Mouse (Mus musculus) gastrocnemius, postnatal 10 days (tissue): ENCODE measurements around the gene Dtymk. TPM values are rescaled to one million over a fixed set of nuclear protein-coding genes. Genes with fewer than 3 reads are reported as not detected.
"Not testable (repeated sequence)": the region's sequence is repeated elsewhere in the genome, so short reads cannot be mapped to it uniquely, and the experiment has no call there.

Experiments used
- DNase-seq: peaks from one replicate; pipeline ENCODE4 v3.0.0; 2021; ENCODE audit warnings: mixed read lengths
- long read RNA-seq, 2 experiments: library from polyadenylated mRNA; stranded (forward); transcript quantifications; one replicate each; pipeline ENCODE4 v2.0.0; 2021
- total RNA-seq, 2 experiments: library from RNA; stranded (reverse); gene quantifications; 2 replicates each; pipeline ENCODE4 v1.2.3; 2021

Gene Dtymk
- 10 to 100 TPM; 33.4 to 40.5 TPM for total RNA-seq
- long read RNA-seq, experiment 1, transcript Dtymk-202 (2 exons, 1,055 nt), result minor isoform, 11 of 36 reads
- long read RNA-seq, experiment 1, transcript Dtymk-201 (5 exons, 1,003 nt), result major isoform, 15 of 36 reads
- long read RNA-seq, experiment 1, partial matches to known transcripts, result 3 of 36 reads
- long read RNA-seq, experiment 1, other reads (novel, unspliced or antisense), result 7 of 36 reads
- long read RNA-seq, experiment 2, transcript Dtymk-201 (5 exons, 1,003 nt), result major isoform, 11 of 23 reads
- long read RNA-seq, experiment 2, partial matches to known transcripts, result 4 of 23 reads
- long read RNA-seq, experiment 2, other reads (novel, unspliced or antisense), result 5 of 23 reads

DNA sequence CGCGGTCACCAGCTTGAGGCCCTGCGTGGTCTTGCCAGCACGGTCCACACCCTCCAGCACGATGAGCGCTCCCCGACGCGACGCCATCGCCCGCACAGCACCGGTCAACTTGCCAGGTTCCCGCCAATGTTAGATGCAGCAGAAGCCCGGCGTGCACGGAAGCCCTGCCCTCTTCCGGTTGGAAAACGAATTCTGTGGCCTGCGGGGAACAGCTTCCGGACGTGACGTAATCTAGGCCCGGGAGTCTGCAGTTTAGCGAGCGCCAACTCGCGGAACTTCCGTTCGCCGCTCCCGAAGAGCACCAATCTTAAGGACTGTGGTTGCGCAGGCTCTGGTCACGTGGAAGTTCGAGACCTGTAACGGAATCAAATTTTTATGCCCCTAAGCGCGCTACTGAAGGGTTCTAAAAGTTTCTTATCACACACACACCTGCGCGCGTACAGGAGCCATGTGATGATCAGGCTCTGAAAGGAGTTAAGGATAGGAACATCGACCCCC lies at the start of gene Dtymk:
Gene Dtymk (minus strand): TSS at position 194 of the 498 bp plus-strand sequence.
- DNase-seq, result peak; percentile 86

DNA sequence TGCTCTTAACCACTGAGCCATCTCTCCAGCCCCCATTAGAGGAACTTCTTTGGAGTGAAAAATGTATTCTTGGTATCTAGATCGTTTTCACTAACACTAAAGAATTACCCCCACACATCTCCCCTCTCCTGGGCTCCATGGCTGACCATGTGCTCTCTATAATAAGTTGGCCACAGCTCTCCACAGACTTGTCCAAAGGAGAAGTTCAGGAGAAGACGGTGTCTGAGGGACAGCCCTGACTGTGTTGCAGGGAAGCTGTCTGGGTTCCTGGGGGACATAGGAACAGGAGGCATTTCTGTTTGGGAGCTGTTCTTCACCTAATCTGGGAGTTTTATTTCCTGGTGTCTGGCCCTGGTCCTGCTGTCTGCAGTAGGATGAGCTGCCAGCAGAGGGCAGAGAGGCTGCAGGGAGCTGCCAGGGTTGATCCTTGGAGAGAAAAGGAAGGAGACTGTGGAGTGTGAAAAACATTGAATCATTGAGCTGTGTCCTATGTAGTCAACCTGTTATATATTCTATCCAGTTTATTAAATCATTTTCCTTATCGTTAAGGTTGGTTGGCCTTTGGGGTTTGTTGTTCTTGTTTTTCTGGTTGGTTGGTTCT lies 44.1 kb upstream of the Dtymk start:
- not testable (repeated sequence) for DNase-seq

DNA sequence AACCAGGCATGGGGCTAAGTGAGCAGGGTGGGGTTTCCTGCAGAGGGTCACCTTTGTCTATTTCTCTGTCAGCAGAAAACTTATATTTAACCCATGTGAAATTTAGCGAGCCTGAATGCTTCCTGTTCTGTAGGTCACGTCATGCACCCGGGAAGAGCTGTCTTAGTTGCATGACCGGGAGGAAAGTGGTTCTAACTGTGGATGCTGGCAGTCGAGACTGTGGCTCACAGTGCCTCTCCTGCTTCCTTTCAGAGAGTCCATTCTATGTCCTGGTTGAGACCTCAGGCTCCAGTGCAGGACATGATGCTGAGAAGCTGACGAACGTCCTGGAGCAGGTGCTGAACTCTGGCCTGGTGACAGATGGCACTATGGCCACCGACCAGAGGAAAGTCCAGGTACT lies 36.8 kb upstream of the Dtymk start:
- DNase-seq, result not testable (repeated sequence)

DNA sequence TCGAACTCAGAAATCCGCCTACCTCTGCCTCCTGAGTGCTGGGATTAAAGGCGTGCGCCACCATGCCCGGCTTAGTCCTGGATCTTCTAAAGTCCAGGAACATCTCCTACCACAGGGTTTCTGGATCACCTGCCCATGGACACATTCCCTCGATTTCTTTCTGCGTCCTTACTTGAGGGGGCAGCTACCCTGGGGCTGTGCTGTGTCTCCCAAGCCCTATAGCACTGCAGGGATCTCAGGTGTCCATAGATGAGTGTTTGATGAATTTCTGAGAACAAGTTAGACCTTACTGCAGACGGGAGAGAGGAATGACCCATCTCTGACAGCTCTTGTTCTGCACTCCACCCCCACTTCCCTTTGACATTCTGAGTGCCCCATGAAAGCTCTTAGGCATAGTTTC lies 35.6 kb upstream of the Dtymk start:
- DNase-seq, result no peak

DNA sequence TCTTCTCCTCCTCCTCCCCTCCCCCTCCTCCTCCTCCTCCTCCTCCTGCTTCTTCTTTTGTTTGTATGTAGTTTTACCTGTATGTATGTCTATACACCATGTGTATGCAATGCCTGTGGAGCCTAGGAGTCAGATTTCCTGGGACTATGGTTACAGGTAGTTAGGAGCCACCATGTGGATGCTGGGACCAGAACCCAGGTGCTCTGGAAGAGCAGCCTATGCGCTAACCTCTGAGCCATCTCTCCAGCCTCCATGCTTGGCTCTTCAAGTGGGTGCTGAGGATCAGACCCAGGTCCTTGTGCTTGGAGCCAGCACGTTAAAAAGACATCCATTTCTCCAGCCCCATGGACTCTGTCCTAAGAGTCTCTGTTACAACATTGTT lies 34.8 kb upstream of the Dtymk start:
- no peak for DNase-seq

DNA sequence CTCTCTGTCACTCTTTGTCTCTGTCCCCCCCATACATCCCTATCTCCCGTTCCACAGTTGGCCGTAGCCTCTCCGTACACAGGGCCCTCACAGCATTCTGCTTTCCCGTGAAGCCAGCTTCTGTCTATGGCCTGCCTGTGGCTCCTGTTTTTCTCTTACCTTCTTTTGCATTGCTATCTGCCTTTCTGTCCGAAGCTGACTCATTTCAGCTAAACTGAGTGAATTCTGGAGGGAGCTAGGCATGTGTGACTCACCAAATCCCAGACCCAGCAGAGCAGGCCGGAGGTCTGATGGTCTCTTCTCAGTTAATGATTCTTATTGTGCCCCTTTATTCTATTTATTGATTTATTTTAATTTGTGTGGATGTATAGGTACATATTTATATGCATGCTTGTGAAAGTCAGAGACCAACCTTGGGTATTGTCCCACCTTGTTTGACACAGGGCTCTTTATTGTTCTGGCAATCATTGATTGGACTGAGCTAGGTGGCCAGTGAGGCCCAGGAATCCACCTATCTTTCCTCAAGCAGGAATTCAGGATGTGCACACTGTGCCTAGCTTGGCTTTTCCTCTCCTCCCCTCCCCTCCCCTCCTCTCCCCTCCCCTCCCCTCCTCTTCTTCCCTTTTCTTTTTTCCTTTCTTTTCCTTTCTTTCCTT lies 34.3 kb upstream of the Dtymk start:
- no peak for DNase-seq

DNA sequence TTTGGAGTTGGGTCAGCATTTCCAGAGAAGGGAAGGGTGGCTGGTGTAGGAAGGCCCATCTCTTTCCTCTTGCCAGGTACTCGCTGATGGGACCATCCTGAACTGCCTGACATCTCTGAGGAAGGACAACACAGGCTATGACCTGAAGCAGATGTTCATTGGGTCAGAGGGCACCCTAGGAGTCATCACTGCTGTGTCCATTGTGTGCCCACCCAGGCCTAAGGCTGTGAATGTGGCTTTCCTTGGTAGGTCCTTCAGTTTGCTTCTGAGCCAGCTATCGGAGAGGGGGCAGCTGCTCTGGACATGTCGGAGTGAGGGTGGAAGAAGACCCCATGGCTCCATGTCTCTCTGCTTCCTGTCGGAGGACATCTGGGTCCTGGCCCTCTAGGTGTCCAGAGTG lies 33.5 kb upstream of the Dtymk start:
- DNase-seq, result no peak

DNA sequence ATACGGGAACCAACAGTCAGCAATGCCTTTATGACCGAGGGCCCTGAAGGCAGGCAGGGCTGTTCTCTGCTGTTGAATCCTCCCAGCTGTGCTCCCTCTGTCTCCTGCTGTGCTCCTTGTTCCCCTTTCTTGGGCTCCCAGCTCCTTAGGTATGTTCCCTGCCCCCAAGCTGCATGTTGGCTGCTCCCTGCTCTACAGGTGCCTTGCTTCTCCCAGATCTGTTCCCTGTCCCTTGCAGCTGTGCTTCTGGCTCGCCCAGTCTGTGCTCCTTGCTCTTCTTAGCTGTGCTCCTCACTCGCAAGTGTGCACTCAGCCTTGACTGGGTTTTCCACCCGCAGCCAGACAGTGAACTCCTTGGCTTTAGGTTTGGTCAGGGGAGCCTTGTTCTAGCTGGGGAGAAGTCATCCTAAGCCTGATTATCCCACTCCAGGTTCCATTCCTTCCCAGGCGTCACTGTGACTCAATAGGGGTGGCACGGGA lies 33.0 kb upstream of the Dtymk start:
- DNase-seq, result no peak

DNA sequence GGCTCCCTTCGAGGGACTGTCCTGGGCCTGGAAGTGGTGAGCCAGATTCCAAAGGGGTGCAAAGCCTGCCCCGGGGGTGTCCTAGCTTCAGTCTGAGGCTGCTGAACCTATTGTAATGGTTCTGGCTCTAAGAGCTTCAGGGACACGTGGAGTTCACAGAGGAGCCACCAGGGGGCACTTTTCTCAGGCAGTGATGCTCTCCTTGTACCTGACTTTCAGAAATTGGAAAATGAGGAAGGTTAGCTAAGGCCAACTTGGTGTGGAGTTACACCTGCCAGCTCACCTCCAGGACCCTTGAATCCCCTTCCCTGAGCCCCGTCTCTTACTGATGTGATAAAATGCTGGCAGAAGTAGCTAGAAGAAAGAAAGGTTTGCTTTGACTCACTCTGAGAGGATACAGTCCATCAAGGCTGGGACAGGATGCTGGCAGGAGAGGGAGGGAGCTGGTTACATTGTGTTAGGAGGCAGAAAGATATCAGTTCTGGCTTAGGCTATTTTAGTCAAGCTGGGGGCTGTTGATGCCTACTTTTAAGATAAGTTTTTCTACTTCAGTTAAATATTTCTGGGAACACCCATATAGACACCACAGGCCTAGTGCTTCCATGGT lies 31.1 kb upstream of the Dtymk start:
- not testable (repeated sequence) for DNase-seq

DNA sequence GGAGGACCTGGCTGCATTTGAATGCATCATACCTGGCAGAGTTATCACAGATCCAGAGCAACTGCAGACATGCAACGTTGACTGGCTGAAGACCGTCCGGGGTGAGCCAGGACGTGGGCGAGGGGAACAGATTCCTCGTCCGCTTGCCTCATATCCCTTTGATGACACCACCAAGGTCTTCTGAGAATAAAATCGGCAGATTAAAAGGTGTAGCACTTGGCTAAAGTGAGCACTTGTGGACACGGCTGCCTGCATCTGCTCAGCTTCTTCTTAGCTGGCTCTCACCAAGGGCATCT lies 24.8 kb upstream of the Dtymk start:
- DNase-seq, result no peak

DNA sequence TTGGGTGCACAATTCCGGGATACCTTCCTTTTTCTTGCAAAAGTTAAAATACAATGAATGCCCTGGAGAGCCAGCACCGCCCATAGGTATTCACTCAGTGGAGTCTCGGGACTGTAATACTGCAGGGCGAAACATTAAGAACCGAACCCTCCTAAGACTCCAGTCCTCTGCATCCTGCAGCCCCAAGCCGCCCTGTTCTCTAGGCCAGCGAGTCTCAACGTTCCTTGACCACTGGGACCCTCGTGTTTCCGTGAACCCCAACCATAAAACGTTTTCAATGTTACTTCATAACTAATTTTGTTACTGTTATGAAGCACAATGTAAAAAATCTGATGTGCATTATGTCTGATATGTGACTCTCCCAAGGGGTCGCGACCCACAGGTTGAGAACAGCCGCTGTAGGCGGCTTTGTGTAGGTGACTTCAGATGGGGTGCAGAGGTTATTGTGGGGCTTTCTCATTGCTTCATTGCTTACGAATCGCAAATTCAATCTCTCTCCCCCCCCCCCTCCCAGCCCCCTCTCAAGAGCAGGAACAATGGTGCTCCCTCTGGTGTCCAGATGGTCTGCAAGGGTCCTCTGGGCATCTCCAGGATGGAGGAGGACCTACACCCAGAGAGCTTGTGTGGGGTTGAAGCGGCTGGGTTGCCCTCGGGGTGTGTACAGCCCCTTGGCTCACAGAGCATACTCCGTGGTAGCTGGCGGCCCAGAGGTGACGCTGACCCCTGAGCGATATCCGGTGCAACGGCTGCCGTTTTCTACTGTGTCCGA lies 24.2 kb upstream of the Dtymk start:
- DNase-seq, result no peak

DNA sequence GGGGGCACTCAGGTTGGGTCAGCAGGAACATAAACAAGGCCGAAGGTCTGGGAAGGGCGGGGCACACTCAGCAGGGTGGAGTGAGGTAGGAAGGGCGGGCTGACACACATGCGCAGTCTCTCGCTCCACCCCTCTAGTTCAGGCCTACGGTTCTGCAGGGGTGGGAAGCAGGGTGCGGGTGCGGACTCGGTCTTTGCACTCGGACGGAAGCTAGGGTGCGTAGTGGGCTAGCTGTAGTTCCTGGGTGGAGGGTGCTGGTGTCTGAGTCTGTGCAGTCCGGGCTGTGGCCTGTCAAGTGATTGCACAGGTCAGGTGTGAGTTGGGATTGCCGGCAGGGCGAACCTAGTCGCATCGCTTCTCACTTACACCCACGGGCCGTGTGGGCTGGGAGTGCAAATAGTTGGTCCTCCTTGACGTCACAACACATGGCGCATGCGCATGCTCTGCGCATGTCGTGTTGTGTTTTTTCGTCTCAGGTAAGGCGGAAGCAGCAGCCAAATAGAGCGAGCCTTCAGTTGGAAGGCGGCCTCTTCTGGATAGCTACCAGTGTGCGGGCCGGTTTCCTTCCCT lies 23.5 kb upstream of the Dtymk start:
- peak; percentile 91 for DNase-seq

DNA sequence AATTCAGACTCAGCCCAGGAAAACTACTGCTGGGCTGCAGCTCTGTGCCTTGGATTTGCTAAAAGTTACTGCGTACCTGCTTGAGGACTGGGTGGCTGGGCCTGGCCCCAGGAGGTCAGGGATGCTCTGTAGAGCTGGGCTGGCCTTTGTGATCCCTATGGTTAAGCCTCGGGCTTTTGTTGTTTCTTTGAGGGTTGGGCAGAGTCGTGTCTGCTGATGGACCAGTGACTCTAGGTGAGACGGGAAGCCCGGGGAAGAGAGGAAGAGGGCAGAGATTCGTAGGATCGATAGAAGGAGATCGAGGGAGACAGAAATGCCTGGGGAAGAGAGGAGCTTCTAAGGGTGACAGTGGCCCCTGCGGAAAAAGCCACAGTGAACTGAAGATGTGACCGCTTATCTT lies 22.9 kb upstream of the Dtymk start, which contains the start of gene D2hgdh:
Gene D2hgdh (plus strand): TSS at position 301 of the 400 bp plus-strand sequence.
- DNase-seq, result no peak

DNA sequence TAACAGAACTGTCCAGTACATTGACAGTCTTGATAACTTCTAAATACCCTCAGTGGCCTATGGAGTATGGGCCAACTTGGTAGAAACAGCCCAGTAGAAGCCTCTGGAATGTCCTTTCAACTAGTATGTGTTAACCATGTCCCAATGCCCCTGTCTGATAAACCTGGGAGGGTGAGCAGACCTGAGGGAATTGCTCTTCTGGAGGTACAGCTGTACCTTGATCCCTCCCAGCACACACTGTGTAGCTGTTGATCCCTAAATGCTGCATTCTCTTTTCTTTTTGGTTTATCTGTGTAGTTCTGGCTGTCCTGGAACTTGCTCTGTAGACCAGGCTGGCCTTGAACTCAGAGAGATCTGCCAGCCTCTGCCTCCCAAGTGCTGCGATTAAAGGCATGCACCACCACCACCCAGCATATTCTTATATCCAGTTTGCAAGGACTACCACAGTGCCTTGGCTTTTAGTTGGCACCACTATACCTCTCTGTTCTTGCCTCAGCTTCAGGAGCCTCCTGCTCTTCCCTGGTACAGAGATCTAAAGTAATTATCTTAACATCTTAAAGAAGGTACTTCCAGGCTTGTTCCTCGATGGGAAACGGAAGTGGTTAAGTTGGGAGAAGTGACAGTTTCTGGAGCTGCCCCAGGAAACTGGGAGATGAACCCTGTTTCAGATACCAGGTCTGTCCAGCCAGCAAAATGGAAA lies 22.2 kb upstream of the Dtymk start:
- no peak for DNase-seq

DNA sequence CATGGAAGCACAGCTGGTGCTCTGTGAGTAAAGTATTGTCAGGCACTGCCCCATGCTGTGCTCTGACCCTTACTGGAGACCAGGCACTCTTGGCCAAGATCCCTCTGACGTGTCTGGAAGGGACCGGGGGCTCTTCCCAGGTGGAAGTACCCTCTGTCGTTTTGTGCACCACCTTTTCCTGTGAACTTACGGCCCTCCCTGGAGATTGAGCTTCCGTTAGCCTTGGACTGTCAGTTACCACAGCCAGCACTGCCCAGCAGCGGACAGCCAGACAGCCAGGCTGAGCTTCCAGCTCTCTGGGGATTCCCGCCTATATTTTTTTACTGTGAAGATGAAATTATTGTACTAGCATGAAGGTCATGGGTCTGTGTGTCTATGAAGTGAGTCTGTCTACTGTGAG lies 17.0 kb upstream of the Dtymk start:
- DNase-seq, result no peak

DNA sequence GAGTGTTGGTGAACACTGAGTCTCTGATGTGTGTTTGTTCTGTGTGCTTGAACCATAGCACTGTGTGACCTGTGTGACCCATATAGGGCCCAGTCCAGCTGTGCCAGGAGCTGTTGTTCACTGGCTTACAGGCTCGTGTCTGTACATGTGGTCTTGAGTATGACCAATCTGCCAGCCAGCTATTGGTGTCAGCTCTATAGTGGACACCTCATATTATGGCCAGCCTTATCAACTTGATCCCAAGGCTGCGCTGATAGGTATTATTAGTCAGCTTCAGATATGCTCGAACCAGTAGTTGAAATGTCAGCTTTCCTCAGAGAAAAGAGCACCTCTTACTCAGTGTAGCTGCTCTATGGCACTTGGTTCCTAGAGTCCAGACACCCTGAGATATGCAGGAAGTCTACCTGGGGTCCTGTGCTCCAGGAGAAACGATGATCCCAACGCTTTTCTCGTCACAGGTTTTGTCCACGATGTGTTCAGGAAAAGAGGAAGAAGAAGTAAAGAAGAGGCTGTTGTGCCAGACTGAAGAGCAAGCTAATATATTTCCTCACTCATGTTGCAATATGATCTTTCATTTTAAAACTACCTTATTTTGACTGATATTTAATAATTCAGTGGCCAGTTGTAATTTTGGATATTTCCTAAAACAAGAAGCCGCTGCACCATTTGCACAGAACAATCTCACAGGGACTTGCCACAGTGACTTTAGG lies 16.2 kb upstream of the Dtymk start:
- no peak for DNase-seq

DNA sequence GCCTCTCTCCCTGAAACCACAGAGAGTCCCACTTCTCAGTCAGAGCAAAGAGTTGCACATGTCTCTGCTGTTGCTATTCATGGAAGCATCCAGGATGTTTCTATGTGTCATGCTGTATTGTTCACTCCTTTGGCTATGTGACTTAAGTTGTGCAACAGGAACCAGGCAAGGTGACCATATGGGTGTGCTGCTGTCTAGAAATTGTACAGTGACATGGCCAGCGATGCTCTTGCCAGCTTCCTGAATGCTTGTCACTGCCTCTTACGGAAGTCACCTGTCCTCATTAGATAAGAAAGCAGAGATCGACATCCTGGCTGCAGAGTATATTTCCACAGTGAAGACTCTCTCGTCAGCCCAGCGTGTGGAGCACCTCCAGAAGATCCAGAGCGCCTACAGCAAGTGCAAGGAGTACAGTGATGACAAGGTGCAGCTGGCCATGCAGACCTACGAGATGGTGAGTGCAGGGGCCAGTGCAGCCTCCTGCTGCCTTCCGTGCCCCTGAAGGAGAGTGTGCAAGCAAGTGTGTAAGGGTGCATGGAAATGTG lies 9.8 kb upstream of the Dtymk start:
- no peak for DNase-seq

DNA sequence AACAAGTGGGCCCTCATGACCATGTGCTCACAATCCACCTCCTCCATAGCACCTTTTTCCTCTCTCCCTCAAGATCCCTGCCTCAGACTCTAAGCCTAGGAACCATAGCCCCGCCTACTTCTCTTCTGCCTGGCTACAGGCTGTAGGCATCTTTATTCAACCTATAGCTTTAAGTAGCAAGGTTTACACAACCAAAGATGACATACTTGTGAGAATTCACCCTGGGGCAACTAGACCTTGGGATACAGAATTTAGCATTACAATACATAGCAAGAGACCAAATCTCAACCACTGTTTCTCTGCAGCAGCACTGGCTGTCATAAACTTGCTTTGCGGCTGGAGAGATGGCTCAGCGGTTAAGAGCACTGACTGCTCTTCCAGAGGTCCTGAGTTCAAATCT lies 8.3 kb upstream of the Dtymk start:
- DNase-seq, result no peak

DNA sequence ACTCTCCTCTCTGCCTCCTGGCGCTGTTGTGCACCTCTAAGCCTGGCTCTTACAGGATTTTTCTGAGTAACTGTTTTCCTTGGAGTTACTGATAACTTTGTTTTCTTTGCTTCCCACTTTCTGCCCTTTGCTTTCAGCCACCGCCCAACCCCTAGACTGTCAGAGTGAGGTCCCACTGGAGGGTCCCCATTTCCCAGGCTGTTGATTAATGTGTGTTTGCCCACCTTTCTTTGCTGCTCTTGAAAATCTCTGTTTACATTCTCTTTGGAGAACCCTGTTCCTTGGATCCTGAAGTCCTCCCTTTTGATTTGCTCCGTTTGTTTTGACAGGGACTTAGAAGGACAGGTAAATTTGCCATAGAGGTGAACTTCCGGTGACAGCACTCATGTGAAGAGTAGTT lies 7.1 kb upstream of the Dtymk start:
- no peak for DNase-seq
